8 mouse cellular contexts compared by ENCODE assay signal in the genomic region with DNA sequence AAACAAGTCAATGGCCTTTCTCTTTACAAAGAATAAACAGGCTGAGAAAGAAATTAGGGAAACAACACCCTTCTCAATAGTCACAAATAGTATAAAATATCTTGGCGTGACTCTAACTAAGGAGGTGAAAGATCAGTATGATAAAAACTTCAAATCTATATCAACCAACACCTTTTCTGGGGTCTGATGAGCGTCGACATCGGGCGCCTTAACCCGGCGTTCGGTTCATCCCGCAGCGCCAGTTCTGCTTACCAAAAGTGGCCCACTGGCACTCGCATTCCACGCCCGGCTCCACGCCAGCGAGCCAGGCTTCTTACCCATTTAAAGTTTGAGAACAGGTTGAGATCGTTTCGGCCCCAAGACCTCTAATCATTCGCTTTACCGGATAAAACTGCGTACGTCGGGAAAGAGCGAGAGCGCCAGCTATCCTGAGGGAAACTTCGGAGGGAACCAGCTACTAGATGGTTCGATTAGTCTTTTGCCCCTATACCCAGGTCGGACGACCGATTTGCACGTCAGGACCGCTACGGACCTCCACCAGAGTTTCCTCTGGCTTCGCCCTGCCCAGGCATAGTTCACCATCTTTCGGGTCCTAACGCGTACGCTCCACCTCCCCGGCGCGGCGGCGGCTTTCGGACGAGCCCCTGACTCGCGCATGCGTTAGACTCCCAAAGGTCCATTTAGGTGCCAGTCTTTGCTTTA.
A peak's percentile ranks its signal among the peaks of the same experiment; 100 is the strongest.
DNase-seq lines count a peak whose midpoint lies in the region; ATAC-seq lines count a peak whose summit lies in the region.
"Not testable (repeated sequence)": the region's sequence is repeated elsewhere in the genome, so short reads cannot be mapped to it uniquely, and the experiment has no call there.

No protein-coding gene starts in this region.

- 71% methylated on average over 47 of the region's 47 CpGs for WGBS in intestine, embryonic 15.5 days

- intact Hi-C loops in left cerebral cortex, postnatal 10 days (cut with DNase I) = not testable (repeated sequence)

- not testable (repeated sequence) for H3K27me3 ChIP-seq in intestine, embryonic 15.5 days (replicated peaks)

- ATAC-seq in activated CD4-positive, CD25-positive, alpha-beta regulatory T cell, adult 4 months = peak; percentile 91
- peak; percentile 100 for ATAC-seq in intestine, embryonic 15.5 days
- ATAC-seq in megakaryocyte-erythroid progenitor cell, adult 5-6 weeks (replicated peaks; ENCODE audit: low FRiP score, low TSS enrichment, poor library complexity, severe bottlenecking) = peak; percentile 94; the same call in 1 of the 2 replicates

- not testable (repeated sequence) for H3K36me3 ChIP-seq in intestine, embryonic 15.5 days

- H3K4me1 ChIP-seq in intestine, embryonic 15.5 days (replicated peaks) = not testable (repeated sequence)

- H3K4me2 ChIP-seq in intestine, embryonic 15.5 days (replicated peaks) = not testable (repeated sequence)

- not testable (repeated sequence) for H3K9ac ChIP-seq in intestine, embryonic 15.5 days

- not testable (repeated sequence) for H3K27ac ChIP-seq in intestine, embryonic 15.5 days

- H3K9me3 ChIP-seq in intestine, embryonic 15.5 days = not testable (repeated sequence)

- H3K4me3 ChIP-seq in intestine, embryonic 15.5 days (replicated peaks) = not testable (repeated sequence)

- peak; percentile 93 for DNase-seq in embryo, embryonic 11 days
- peak; percentile 100 for DNase-seq in gastrocnemius, postnatal 4 days (ENCODE audit: low spot score in 2 of 2)
- peak; percentile 94 to 100 for DNase-seq in left cerebral cortex, postnatal 10 days (ENCODE audit: extremely low spot score in 1 of 2, low spot score in 2 of 2)
- DNase-seq in right cerebral cortex, postnatal 10 days (ENCODE audit: low spot score in 2 of 2) = peak; percentile 95 to 98
- DNase-seq in urinary bladder, postnatal 25 days (ENCODE audit: low spot score) = peak; percentile 100
